Mouse (Mus musculus) adrenal gland, adult (tissue): ENCODE data around the gene Cenpm.
"Not testable (repeated sequence)": the region's sequence is repeated elsewhere in the genome, so short reads cannot be mapped to it uniquely, and the experiment has no call there.

Experiments
- DNase-seq, 2 experiments: peaks; one replicate each; pipeline ENCODE4 v3.0.0; 2022 to 2023; ENCODE audit warnings: low spot score in 1 of 2; ENCODE audit not compliant: inconsistent age in 2 of 2

Gene Cenpm

GRCm38 (mm10) chr15:82244805-82245161 lies 235 bp upstream of the Cenpm start:
- DNase-seq, result not testable (repeated sequence)

GRCm38 (mm10) chr15:82243742-82244114 lies 820 bp downstream of the Cenpm start:
- no peak for DNase-seq

- no peak for DNase-seq
Measured at GRCm38 (mm10) chr15:82243311-82243710, 1.2 kb downstream of the Cenpm start.

GRCm38 (mm10) chr15:82236565-82236964 lies 8.0 kb downstream of the Cenpm start:
- DNase-seq, result peak; percentile 80 to 93

- DNase-seq, result no peak
Measured at GRCm38 (mm10) chr15:82235661-82236060, 8.9 kb downstream of the Cenpm start.

- DNase-seq, result no peak
Measured at GRCm38 (mm10) chr15:82232651-82233050, 11.9 kb downstream of the Cenpm start.

- no peak for DNase-seq
Measured at GRCm38 (mm10) chr15:82231591-82232378, 12.8 kb downstream of the Cenpm start.

GRCm38 (mm10) chr15:82231100-82231499 lies 13.4 kb downstream of the Cenpm start:
- no peak for DNase-seq

- no peak for DNase-seq
Measured at GRCm38 (mm10) chr15:82230098-82230611, 14.4 kb downstream of the Cenpm start.

GRCm38 (mm10) chr15:82229542-82230045 lies 15.0 kb downstream of the Cenpm start:
- DNase-seq, result no peak

- DNase-seq, result no peak
Measured at GRCm38 (mm10) chr15:82225769-82226168, 18.8 kb downstream of the Cenpm start.

GRCm38 (mm10) chr15:82224602-82225215 lies 19.8 kb downstream of the Cenpm start:
- DNase-seq, result no peak

- no peak for DNase-seq
Measured at GRCm38 (mm10) chr15:82223657-82224601, 20.6 kb downstream of the Cenpm start, which contains the start of gene Tnfrsf13c. Gene Tnfrsf13c, minus strand, starts transcription at chr15:82224369.

- no peak for DNase-seq
Measured at GRCm38 (mm10) chr15:82223251-82223650, 21.3 kb downstream of the Cenpm start.

GRCm38 (mm10) chr15:82221104-82221860 lies 23.3 kb downstream of the Cenpm start:
- no peak for DNase-seq

GRCm38 (mm10) chr15:82220003-82220675 lies 24.4 kb downstream of the Cenpm start:
- no peak for DNase-seq

- DNase-seq, result no peak
Measured at GRCm38 (mm10) chr15:82218778-82219666, 25.5 kb downstream of the Cenpm start.

- no peak for DNase-seq
Measured at GRCm38 (mm10) chr15:82217980-82218379, 26.6 kb downstream of the Cenpm start.

GRCm38 (mm10) chr15:82217039-82217438 lies 27.5 kb downstream of the Cenpm start:
- DNase-seq, result no peak
